Mouse (Mus musculus) hindbrain, embryonic 14.5 days (tissue): Measurements from ENCODE around the gene Sh3bgrl2. TPM values are rescaled to one million over a fixed set of nuclear protein-coding genes. Genes with fewer than 3 reads are reported as not detected.

Experiments
- ATAC-seq: fragments of 200-750 bp; cut with Nextera tagmentation; 2 replicates; pipeline ENCODE4 v1.8.0; 2017; ENCODE audit warnings: moderate number of reproducible peaks, mild to moderate bottlenecking, moderate TSS enrichment, moderate library complexity; ENCODE audit not compliant: low FRiP score
- DNase-seq: peaks from one replicate; pipeline ENCODE4 v3.0.0-alpha.2; 2015; ENCODE audit warnings: low spot score
- H3K27ac ChIP-seq: fragments of 300-500 bp; sonication (generic); 2 replicates; pipeline ENCODE4 v1.5.1; 2014; ENCODE audit warnings: mild to moderate bottlenecking, moderate library complexity
- H3K27me3 ChIP-seq: fragments of 300-500 bp; sonication (generic); 2 replicates; pipeline ENCODE4 v1.6.1; 2014; ENCODE audit warnings: mild to moderate bottlenecking, low read length, mixed read lengths; ENCODE audit not compliant: control insufficient read depth, insufficient read depth
- H3K36me3 ChIP-seq: fragments of 300-500 bp; sonication (generic); replicated peaks from 2 replicates; pipeline ENCODE4 v1.6.1; 2014; ENCODE audit not compliant: control insufficient read depth, insufficient read depth
- H3K4me1 ChIP-seq: fragments of 300-500 bp; sonication (generic); replicated peaks from 2 replicates; pipeline ENCODE4 v1.6.1; 2014; ENCODE audit warnings: antibody characterized with exemption, low read length, mixed read lengths; ENCODE audit not compliant: control insufficient read depth, insufficient read depth
- H3K4me2 ChIP-seq: fragments of 300-500 bp; sonication (generic); replicated peaks from 2 replicates; pipeline ENCODE4 v1.6.1; 2014; ENCODE audit warnings: mild to moderate bottlenecking, moderate library complexity
- H3K4me3 ChIP-seq: fragments of 300-500 bp; sonication (generic); replicated peaks from 2 replicates; pipeline ENCODE4 v1.5.1; 2014; ENCODE audit warnings: mild to moderate bottlenecking, low read length
- H3K9ac ChIP-seq: fragments of 300-500 bp; sonication (generic); 2 replicates; pipeline ENCODE4 v1.6.1; 2014
- H3K9me3 ChIP-seq: fragments of 300-500 bp; sonication (generic); 2 replicates; pipeline ENCODE4 v1.6.1; 2016; ENCODE audit warnings: low read length; ENCODE audit not compliant: control insufficient read depth
- WGBS: fragments of 180-500 bp; shearing (Covaris S2); extraction: QIAGEN DNeasy Blood & Tissue Kit; methylation state at CpG from one replicate; pipeline ENCODE4 v1.1.7; 2014; 5-methylcytosine and 5-hydroxymethylcytosine counted together
- polyA plus RNA-seq: library from polyadenylated mRNA; unstranded; fragments of >200 nt; fragmentation: Nextera tagmentation; extraction: Ambion mirVana; gene quantifications from 2 replicates; pipeline ENCODE4 v1.2.1, GENCODE M21; 2014

Sh3bgrl2 gene
- polyA plus RNA-seq, 1 experiment from 2014 or later, result 9.7 TPM

DNA sequence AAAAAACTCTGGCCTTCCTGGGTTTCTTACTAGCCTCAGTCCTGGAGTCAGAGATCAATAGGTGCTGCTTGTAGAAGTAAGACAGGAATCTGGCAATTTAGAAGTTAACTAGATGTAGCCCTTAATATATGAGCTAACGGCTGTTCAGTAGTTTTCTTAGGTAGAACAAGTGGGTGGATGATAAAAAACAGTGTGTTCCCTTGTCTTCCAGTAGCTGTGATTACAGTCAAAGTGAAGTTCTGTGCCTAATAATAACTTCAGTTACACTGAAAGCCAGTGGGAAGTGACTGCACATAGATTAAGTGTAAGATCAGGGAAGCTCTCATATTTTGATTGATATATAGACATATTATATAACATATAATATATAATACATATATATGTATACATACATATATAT is 60.0 kb downstream of the Sh3bgrl2 start:
- no peaks in the 10 kb centered on the region for H3K9me3 ChIP-seq
- no peaks in the 10 kb centered on the region for H3K27me3 ChIP-seq
- no peak overlapping the region for H3K9ac ChIP-seq
- ATAC-seq, result no peak
- 83% methylated on average over 1 of the region's 1 CpGs for WGBS
- no peaks in the 10 kb centered on the region for H3K36me3 ChIP-seq
- no peak for DNase-seq
- H3K4me2 ChIP-seq, result no peak overlapping the region
- no peak overlapping the region for H3K27ac ChIP-seq
- peaks cover 12% of the 10 kb centered on the region for H3K4me1 ChIP-seq
- H3K4me3 ChIP-seq, result no peak overlapping the region

DNA sequence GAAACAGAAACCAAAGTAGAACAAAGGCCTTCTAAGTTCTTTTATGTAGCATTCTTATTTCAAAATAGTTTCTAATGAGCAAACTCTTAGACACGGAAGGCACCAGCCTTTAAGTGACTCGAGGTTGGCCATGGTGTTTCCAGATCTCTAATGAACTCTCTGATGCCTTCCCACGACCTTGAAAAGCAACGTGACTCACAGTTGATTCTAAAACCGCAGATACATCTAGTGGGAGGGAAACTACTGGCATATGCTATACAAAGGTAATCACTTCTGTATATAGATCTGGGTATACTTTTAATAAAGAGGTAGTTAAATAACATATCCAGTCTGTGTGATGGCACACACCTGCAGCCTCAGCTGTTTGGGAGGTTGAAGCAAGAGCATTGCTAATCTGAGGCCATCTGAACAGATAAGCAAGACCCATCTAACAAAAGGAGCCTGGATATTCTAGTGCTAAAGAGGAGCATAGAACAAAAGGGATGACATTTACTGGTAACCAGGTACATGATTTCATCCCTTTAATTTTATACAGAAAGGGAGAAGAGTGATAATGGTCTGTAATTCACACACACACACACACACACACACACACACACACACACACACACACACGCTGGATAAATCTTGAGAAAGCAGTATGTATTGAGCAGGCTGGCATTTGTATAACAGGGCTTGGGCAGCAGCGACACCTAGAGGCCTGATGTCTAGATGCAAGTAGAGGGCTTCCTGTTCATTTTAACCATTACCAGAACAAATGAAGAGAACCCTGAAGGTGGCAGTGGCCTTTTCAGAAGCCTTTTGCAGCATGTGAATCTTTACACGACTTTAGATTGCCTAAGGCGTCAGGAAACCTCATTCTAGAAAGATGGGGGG is 61.5 kb downstream of the Sh3bgrl2 start:
- Histone ChIP-seq H3K27ac (0 out of 2 replicates have a peak overlapping the region, but pooled peaks have one; percentile 17), H3K4me3 (no peak overlapping the region), H3K9me3 (no peaks in the 10 kb centered on the region), H3K36me3 (no peaks in the 10 kb centered on the region), H3K27me3 (no peaks in the 10 kb centered on the region), H3K9ac (0 out of 2 replicates have a peak overlapping the region, but pooled peaks have one; percentile 20), H3K4me2 (no peak overlapping the region), H3K4me1 (peaks cover 12% of the 10 kb centered on the region)
- WGBS, result 43% methylated on average over 9 of the region's 9 CpGs
- DNase-seq (peak; percentile 92), ATAC-seq (peak; percentile 86)

DNA sequence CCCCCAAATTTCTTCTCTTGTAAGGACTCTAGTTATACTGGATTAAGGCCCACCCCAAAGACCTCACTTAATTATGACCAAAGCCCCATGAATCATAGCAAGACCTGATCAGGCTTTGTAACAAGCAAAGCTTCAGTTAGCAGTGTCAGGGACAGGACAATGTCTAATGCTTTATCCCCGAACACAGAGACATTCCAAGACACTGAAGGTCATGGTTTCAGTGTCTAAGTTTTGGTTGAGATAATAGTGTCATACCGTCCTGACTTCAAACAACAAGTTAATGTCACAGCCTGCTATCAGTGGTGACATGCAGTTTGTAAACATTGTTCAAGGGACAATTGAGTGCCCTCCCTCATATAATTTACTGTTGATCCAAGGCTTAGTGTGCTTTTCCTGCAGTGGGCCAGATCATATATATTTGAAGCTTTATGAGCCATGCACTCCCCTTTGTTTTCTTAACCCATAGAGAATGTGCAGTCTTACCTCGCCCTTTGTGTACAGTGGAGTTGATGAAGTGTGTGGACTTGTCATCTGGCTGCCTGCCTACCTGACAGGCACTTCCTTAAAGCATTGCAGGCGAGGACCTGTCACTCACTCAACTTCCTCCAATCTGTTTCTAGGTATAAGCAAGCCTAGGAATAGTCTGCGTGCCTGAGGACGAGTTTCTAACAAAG is 67.9 kb downstream of the Sh3bgrl2 start:
- WGBS, result 63% methylated on average over 6 of the region's 6 CpGs

DNA sequence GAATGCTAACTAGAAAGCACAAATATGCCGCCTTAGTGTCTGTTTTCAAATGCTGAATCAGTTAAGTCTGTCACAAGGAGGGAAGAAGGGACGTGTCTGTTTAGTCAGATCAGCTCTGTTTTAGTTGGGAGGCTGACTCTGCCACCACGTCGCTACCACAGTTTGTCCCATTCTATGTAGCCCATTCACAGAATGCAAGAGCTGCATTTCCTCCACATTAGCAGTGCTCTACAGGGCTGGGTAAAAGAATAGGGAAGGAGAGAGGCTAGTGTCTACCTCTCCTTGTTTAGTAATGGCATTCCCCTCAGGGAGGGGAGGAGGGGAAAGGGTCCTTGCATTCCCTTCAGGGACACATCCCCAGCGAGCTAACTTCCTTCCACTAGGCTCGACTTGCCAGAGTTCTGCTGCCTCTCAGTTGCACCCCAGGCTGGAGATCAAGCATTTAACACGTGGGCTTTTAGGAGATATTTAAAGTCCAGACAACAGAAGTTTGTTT is 68.5 kb downstream of the Sh3bgrl2 start:
- Histone ChIP-seq H3K27ac (no peak overlapping the region), H3K27me3 (no peaks in the 10 kb centered on the region), H3K4me1 (no peaks in the 10 kb centered on the region), H3K4me2 (no peak overlapping the region), H3K9ac (no peak overlapping the region), H3K36me3 (no peaks in the 10 kb centered on the region), H3K9me3 (no peaks in the 10 kb centered on the region), H3K4me3 (no peak overlapping the region)
- ATAC-seq, result no peak
- 48% methylated on average over 7 of the region's 7 CpGs for WGBS
- DNase-seq, result no peak

More for the DNA sequence above, 67.9 kb downstream of the Sh3bgrl2 start:
- H3K4me3 ChIP-seq, result no peak overlapping the region
- H3K27me3 ChIP-seq, result no peaks in the 10 kb centered on the region
- ATAC-seq, result no peak
- no peak overlapping the region for H3K4me2 ChIP-seq
- DNase-seq, result no peak
- no peak overlapping the region for H3K9ac ChIP-seq
- H3K9me3 ChIP-seq, result no peaks in the 10 kb centered on the region
- no peak overlapping the region for H3K27ac ChIP-seq
- H3K4me1 ChIP-seq, result no peaks in the 10 kb centered on the region
- no peaks in the 10 kb centered on the region for H3K36me3 ChIP-seq

DNA sequence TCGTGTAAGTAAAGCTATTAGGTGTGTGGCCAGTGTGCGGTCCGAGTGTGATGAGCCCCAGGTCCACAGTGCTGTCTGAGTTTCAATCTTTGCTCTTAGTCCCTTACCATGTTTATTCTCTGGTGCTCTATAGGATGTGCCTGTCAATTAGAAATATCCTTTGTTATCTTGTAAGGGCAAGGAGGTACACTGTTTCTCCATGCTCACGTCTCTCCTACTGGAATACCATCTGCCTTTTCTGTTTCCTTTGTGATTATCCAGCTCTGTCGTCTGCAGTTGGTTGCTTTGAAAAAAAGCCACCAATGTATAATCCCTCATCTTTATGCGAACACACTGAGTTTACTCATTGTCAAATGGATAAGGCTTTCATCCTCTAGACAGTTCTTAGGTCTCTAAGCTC is 75.3 kb downstream of the Sh3bgrl2 start:
- Histone ChIP-seq H3K27me3 (no peaks in the 10 kb centered on the region), H3K9me3 (no peaks in the 10 kb centered on the region), H3K4me2 (no peak overlapping the region), H3K36me3 (no peaks in the 10 kb centered on the region), H3K27ac (no peak overlapping the region), H3K9ac (no peak overlapping the region), H3K4me3 (no peak overlapping the region), H3K4me1 (no peaks in the 10 kb centered on the region; the same call in 1 of the 2 replicates)
- DNase-seq (no peak), ATAC-seq (no peak)
- 61% methylated on average over 6 of the region's 6 CpGs for WGBS

DNA sequence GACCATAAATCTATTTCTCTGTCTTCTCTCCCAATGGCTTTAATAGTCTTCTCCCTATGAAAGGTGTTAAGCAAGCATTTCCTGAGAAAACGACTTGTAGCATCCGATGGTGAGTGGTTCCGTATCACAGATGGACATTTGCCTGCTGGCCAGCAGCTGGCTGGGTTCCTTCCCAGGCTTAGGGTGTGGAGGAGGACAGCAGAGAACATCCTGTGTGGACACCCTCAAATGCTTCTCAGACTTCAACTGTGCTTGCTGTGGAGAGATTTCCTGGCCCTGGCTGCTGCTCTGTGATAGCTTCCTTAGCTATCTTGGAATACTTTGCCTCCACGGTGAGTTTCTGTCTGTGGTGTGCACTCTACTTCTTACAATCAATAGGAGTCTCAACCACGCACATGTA is 76.1 kb downstream of the Sh3bgrl2 start:
- no peak overlapping the region for H3K27ac ChIP-seq
- peaks cover 7% of the 10 kb centered on the region for H3K4me1 ChIP-seq
- DNase-seq (no peak), ATAC-seq (no peak)
- H3K9me3 ChIP-seq, result no peaks in the 10 kb centered on the region
- H3K4me3 ChIP-seq, result no peak overlapping the region
- 85% methylated on average over 5 of the region's 5 CpGs for WGBS
- H3K9ac ChIP-seq, result no peak overlapping the region
- no peak overlapping the region for H3K4me2 ChIP-seq
- H3K36me3 ChIP-seq, result no peaks in the 10 kb centered on the region
- no peaks in the 10 kb centered on the region for H3K27me3 ChIP-seq

DNA sequence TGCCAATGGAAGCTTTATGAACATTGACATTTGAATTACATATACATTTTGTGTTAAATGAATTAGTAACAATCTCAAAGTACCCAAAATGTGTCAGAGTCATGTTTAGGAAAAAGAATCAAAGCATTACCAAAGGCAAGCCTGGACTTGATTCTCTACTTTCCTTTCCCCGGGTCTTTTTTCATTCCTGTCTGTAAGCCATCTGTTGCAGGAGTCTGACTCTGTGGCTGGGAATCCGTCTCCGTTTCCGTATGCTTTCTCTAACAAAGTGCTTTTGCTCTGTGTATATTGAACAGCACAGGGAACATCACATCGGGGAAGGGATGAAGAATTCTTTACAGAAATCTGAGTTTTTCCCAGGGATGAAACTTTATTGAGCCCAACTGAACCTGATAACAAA is 77.0 kb downstream of the Sh3bgrl2 start:
- Histone ChIP-seq H3K4me1 (peaks cover 12% of the 10 kb centered on the region), H3K4me3 (no peak overlapping the region), H3K27ac (no peak overlapping the region), H3K9ac (no peak overlapping the region), H3K4me2 (no peak overlapping the region), H3K36me3 (no peaks in the 10 kb centered on the region), H3K27me3 (no peaks in the 10 kb centered on the region), H3K9me3 (no peaks in the 10 kb centered on the region)
- WGBS, result 73% methylated on average over 5 of the region's 5 CpGs
- DNase-seq (no peak), ATAC-seq (no peak)

DNA sequence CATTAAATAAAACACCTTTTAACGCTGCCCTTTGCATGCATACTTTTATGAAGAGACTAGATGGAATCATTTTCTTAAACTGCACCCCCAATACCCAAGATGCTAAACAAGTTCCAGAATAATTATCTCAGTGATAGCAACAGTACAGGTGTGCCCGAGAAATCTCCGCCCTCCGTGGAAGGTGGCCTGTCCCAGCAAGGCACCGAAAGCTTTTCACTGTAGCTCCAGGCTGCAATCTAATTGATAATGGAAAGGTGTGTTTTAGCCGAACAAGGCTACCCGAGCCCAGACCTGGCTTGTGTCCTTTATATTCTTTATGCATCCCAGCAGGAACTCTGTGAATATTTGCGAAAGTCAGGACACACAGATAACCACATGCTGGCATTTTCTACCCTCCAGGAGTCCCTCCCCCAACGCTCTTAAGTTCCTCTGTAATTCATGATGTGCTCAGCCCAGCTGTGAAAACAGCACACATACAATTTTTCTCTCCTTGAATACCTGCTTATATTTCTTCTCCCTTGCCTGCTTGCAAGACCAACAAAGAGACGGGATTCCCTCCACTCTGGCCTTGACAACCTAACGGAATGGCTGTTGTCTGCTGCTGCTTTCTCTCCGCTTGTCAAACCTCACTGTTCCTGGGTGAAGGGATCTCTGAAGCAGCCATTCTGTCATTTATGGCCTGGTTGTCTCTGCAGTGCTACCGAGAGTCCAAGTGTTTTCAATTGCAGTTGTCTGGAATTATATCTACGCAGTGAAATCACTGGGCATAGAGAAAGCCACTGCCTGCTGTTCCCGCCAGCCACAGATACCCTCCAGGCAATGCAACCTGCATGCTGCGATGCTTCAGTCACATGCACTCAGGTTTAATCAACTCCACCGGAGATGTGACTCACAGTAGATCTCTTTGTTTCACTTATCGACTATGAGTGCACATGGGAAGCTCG is 80.8 kb downstream of the Sh3bgrl2 start:
- peak overlapping the region; percentile 30 for H3K4me2 ChIP-seq
- ATAC-seq (peak; percentile 79), DNase-seq (peak; percentile 63)
- H3K27ac ChIP-seq, result peak overlapping the region; percentile 90
- no peaks in the 10 kb centered on the region for H3K36me3 ChIP-seq
- no peaks in the 10 kb centered on the region for H3K27me3 ChIP-seq
- peak overlapping the region; percentile 49 for H3K9ac ChIP-seq
- no peak overlapping the region for H3K4me3 ChIP-seq
- H3K4me1 ChIP-seq, result peaks cover 12% of the 10 kb centered on the region
- H3K9me3 ChIP-seq, result no peaks in the 10 kb centered on the region
- WGBS, result 22% methylated on average over 19 of the region's 19 CpGs
